18 mouse cellular contexts compared by ENCODE assay signal in the genomic region with DNA sequence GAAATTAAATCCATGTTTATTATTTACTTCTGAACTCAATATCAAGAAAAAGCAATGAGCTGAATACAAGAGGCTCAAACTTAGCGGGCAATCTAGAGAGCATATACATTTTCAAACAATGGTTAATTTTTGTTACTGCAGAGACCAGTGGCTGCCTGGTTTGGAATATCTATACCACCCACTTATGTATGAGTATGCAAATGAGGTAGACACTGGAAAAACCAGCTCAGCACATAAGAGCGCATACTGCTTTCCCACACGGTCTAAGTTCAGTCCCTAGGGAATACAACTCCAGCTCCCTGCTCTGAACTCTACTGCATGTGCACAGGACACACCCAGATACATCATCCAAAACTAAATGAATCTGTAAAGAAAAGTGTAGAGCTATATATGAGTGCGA.
"Had no signal": no experiment of that assay in that cellular context is flagged by ENCODE, and none has a peak within 500 bp of the region (broad histone marks: within the 10 kb centered on the region; RNA-seq: fewer than 3 reads in every experiment).

No protein-coding gene starts in this region.

- H3K27ac ChIP-seq: liver, embryonic 15.5 days; lung, embryonic 15.5 days; macrophage; midbrain, embryonic 15.5 days; neural tube, embryonic 12.5 days; stomach, embryonic 15.5 days; stomach, postnatal 0 days had no signal

- DNase-seq: liver, postnatal 0 days; lung, adult 2 months; lung, postnatal 14 days; lung, postnatal 36 days; right cerebral cortex, postnatal 14 days; thymus, adult 2 months; thymus, postnatal 25 days; thymus, postnatal 4 days had no signal

- H3K36me3 ChIP-seq: lung, embryonic 15.5 days; midbrain, embryonic 15.5 days; neural tube, embryonic 12.5 days had no signal

- H3K4me1 ChIP-seq: liver, embryonic 15.5 days; lung, embryonic 15.5 days; megakaryocyte, embryonic 14.5 days; midbrain, embryonic 15.5 days; neural tube, embryonic 12.5 days; stomach, embryonic 15.5 days had no signal

- H3K9ac ChIP-seq: liver, embryonic 15.5 days; liver, postnatal 0 days; lung, embryonic 15.5 days; midbrain, embryonic 15.5 days; neural tube, embryonic 12.5 days; stomach, embryonic 15.5 days had no signal

- H3K4me2 ChIP-seq: liver, embryonic 15.5 days; lung, embryonic 15.5 days; midbrain, embryonic 11.5 days; midbrain, embryonic 15.5 days; neural tube, embryonic 12.5 days; stomach, embryonic 15.5 days had no signal

- H3K4me3 ChIP-seq: liver, embryonic 15.5 days; lung, embryonic 15.5 days; megakaryocyte, embryonic 14.5 days; midbrain, embryonic 15.5 days; neural tube, embryonic 12.5 days; stomach, embryonic 15.5 days had no signal

- ATAC-seq: liver, postnatal 0 days; lung, postnatal 0 days; midbrain, embryonic 15.5 days had no signal

- H3K27me3 ChIP-seq: liver, embryonic 15.5 days; lung, embryonic 15.5 days; megakaryocyte, embryonic 14.5 days; midbrain, embryonic 15.5 days; neural tube, embryonic 12.5 days; stomach, embryonic 15.5 days had no signal

- H3K9me3 ChIP-seq: liver, embryonic 15.5 days; lung, embryonic 15.5 days; megakaryocyte, embryonic 14.5 days; midbrain, embryonic 15.5 days; neural tube, embryonic 12.5 days; stomach, embryonic 15.5 days had no signal
